Mouse (Mus musculus) frontal cortex, postnatal 10 days (tissue): ENCODE data around the gene Olfr521.
"Not testable (repeated sequence)": the region's sequence is repeated elsewhere in the genome, so short reads cannot be mapped to it uniquely, and the experiment has no call there.

ENCODE experiments used
- DNase-seq, 2 experiments: peaks; one replicate each; pipeline ENCODE4 v3.0.0; 2022; ENCODE audit warnings: low spot score in 2 of 2, mixed read lengths in 1 of 2

The Olfr521 gene

GRCm38 (mm10) chr7:99807043-99807442 lies 43.7 kb downstream of the Olfr521 start:
- not testable (repeated sequence) for DNase-seq

GRCm38 (mm10) chr7:99810814-99811213 lies 47.5 kb downstream of the Olfr521 start:
- DNase-seq = no peak

GRCm38 (mm10) chr7:99811661-99812060 lies 48.4 kb downstream of the Olfr521 start:
- no peak for DNase-seq

GRCm38 (mm10) chr7:99813394-99813793 lies 50.1 kb downstream of the Olfr521 start:
- no peak for DNase-seq

GRCm38 (mm10) chr7:99818181-99818725 lies 54.9 kb downstream of the Olfr521 start:
- DNase-seq = not testable (repeated sequence)
